ENCODE assay signal across 13 mouse cellular contexts in genomic region chr10:42346179-42346877, GRCm38 (mm10).
DNase-seq lines count a peak whose midpoint lies in the region; ATAC-seq and TF ChIP-seq lines count a peak whose summit lies in the region.
"Had no signal": no experiment of that assay in that cellular context is flagged by ENCODE, and none has a peak within 500 bp of the region (broad histone marks: within the 10 kb centered on the region; RNA-seq: fewer than 3 reads in every experiment).

No protein-coding gene starts in this region.

- H3K27ac ChIP-seq in kidney, embryonic 14.5 days (ENCODE audit: low read depth, low read length): no peak overlapping the region
- 0 out of 2 replicates have a peak overlapping the region, but pooled peaks have one; percentile 10 for H3K27ac ChIP-seq in forebrain, postnatal 0 days (ENCODE audit: low read depth, low read length)
- H3K27ac ChIP-seq in midbrain, embryonic 12.5 days (replicated peaks): peak overlapping the region; percentile 27; the same call in 1 of the 2 replicates
- H3K27ac ChIP-seq: neural tube, embryonic 12.5 days had no signal

- H3K4me2 ChIP-seq in kidney, embryonic 14.5 days (replicated peaks; ENCODE audit: low read depth, low read length): no peak overlapping the region
- no peak overlapping the region for H3K4me2 ChIP-seq in forebrain, postnatal 0 days (ENCODE audit: low read depth)
- no peak overlapping the region for H3K4me2 ChIP-seq in midbrain, embryonic 12.5 days (replicated peaks)
- H3K4me2 ChIP-seq: neural tube, embryonic 12.5 days had no signal

- H3K9ac ChIP-seq in kidney, embryonic 14.5 days (ENCODE audit: low read depth, low read length): no peak overlapping the region
- H3K9ac ChIP-seq in forebrain, postnatal 0 days: no peak overlapping the region
- H3K9ac ChIP-seq in midbrain, embryonic 12.5 days (replicated peaks): no peak overlapping the region
- H3K9ac ChIP-seq: neural tube, embryonic 12.5 days had no signal

- no peaks in the 10 kb centered on the region for H3K4me1 ChIP-seq in kidney, embryonic 14.5 days (ENCODE audit: control insufficient read depth, insufficient read depth, low read length)
- H3K4me1 ChIP-seq in forebrain, postnatal 0 days (ENCODE audit: insufficient read depth): no peaks in the 10 kb centered on the region
- H3K4me1 ChIP-seq in midbrain, embryonic 12.5 days: peaks cover 17% of the 10 kb centered on the region

- no peak for TF ChIP-seq CTCF in forebrain, postnatal 0 days (IDR thresholded peaks at IDR 0.05; ENCODE audit: low read depth)

- DNase-seq in kidney, adult 9 months: no peak
- DNase-seq in embryo, embryonic 9.5 days (ENCODE audit: extremely low spot score): peak; percentile 15
- peak; percentile 33 for DNase-seq in forebrain, postnatal 0 days
- DNase-seq in ovary, adult 18-20 months (ENCODE audit: low spot score): no peak
- DNase-seq in layer of hippocampus, adult 11-12 months (ENCODE audit: low spot score): no peak
- no peak for DNase-seq in cerebellum, adult 11 months
- DNase-seq: cerebellum, adult 9-10 months; gastrocnemius, postnatal 25 days; lung, postnatal 14 days had no signal

- H3K36me3 ChIP-seq in kidney, embryonic 14.5 days (ENCODE audit: control insufficient read depth, insufficient read depth, low read length): no peaks in the 10 kb centered on the region
- H3K36me3 ChIP-seq in forebrain, postnatal 0 days (ENCODE audit: insufficient read depth): no peaks in the 10 kb centered on the region
- H3K36me3 ChIP-seq in midbrain, embryonic 12.5 days: no peaks in the 10 kb centered on the region
- H3K36me3 ChIP-seq: neural tube, embryonic 12.5 days had no signal

- 0 out of 2 replicates have a peak, but pooled peaks have one; percentile 24 for ATAC-seq in kidney, embryonic 14.5 days (ENCODE audit: low FRiP score, low TSS enrichment)
- ATAC-seq in forebrain, postnatal 0 days: peak; percentile 54
- no peak for ATAC-seq in midbrain, embryonic 12.5 days (ENCODE audit: low FRiP score, low read depth)

- no peaks in the 10 kb centered on the region for H3K9me3 ChIP-seq in kidney, embryonic 14.5 days (ENCODE audit: control insufficient read depth, low read length)
- no peaks in the 10 kb centered on the region for H3K9me3 ChIP-seq in forebrain, postnatal 0 days (ENCODE audit: low read length)
- no peaks in the 10 kb centered on the region for H3K9me3 ChIP-seq in midbrain, embryonic 12.5 days
- H3K9me3 ChIP-seq: neural tube, embryonic 12.5 days had no signal

- no peak overlapping the region for H3K4me3 ChIP-seq in kidney, embryonic 14.5 days (ENCODE audit: low read length)
- no peak overlapping the region for H3K4me3 ChIP-seq in forebrain, postnatal 0 days (ENCODE audit: low read depth, low read length)
- no peak overlapping the region for H3K4me3 ChIP-seq in midbrain, embryonic 12.5 days
- H3K4me3 ChIP-seq: neural tube, embryonic 12.5 days had no signal

- WGBS in kidney, embryonic 14.5 days: 73% methylated on average over 12 of the region's 12 CpGs
- WGBS in forebrain, postnatal 0 days: 26% methylated on average over 12 of the region's 12 CpGs
- WGBS in midbrain, embryonic 12.5 days: 33% methylated on average over 12 of the region's 12 CpGs

- no peaks in the 10 kb centered on the region for H3K27me3 ChIP-seq in kidney, embryonic 14.5 days (ENCODE audit: control insufficient read depth, insufficient read depth, low read length)
- no peaks in the 10 kb centered on the region for H3K27me3 ChIP-seq in forebrain, postnatal 0 days (ENCODE audit: insufficient read depth, low read length)
- H3K27me3 ChIP-seq in midbrain, embryonic 12.5 days: peaks cover 10% of the 10 kb centered on the region
- H3K27me3 ChIP-seq: CH12.LX; neural tube, embryonic 12.5 days had no signal

Comparison
In these comparisons a context has a peak if more than half of its experiments do, and no peak if none do; other contexts are left out.
1. DNase-seq: peak in embryo, embryonic 9.5 days (single experiment) and forebrain, postnatal 0 days (single experiment); none in kidney, adult 9 months (single experiment), ovary, adult 18-20 months (single experiment), layer of hippocampus, adult 11-12 months (single experiment) and cerebellum, adult 11 months (single experiment).